Mouse (Mus musculus) gastrocnemius, postnatal 14 days (tissue): ENCODE data around the gene Uba7. TPM values are rescaled to one million over a fixed set of nuclear protein-coding genes. Genes with fewer than 3 reads are reported as not detected.

Source experiments
- DNase-seq: peaks from one replicate; pipeline ENCODE4 v3.0.0; 2021; ENCODE audit warnings: mixed read lengths
- intact Hi-C: fragments of 180-260 bp; cut with DNase I; formaldehyde crosslinking; loops from one replicate; pipeline ENCODE4 v1.15.1; 2025; ENCODE audit warnings: low total_unique reads
- total RNA-seq, 2 experiments: library from RNA; stranded (reverse); gene quantifications; 2 replicates each; pipeline ENCODE4 v1.2.3; 2021

The Uba7 gene
- total RNA-seq, 2 experiments from 2014 or later: 2.6 to 4.0 TPM

GRCm38 (mm10) chr9:107960928-107961327 is 14.4 kb upstream of the Uba7 start:
- DNase-seq: no peak
- intact Hi-C loops: no loop called here

GRCm38 (mm10) chr9:107961351-107961762 is 13.9 kb upstream of the Uba7 start:
- intact Hi-C loops: no loop called here
- no peak for DNase-seq

- intact Hi-C loops: no loop called here
- no peak for DNase-seq
Observed at GRCm38 (mm10) chr9:107961881-107962280, 13.4 kb upstream of the Uba7 start.

- intact Hi-C loops: no loop called here
- no peak for DNase-seq
Observed at GRCm38 (mm10) chr9:107962916-107963315, 12.4 kb upstream of the Uba7 start.

GRCm38 (mm10) chr9:107963700-107964099 is 11.6 kb upstream of the Uba7 start:
- peak; percentile 89 for DNase-seq
- intact Hi-C loops: no loop called here

GRCm38 (mm10) chr9:107964681-107965080 is 10.6 kb upstream of the Uba7 start:
- intact Hi-C loops: loop anchor here (5.0 kb wide), 1 partner anchor 98 kb away; no protein-coding TSS in a partner anchor
- DNase-seq: no peak

- intact Hi-C loops: loop anchor here (5.0 kb wide), 1 partner anchor 96 kb away; no protein-coding TSS in a partner anchor
- no peak for DNase-seq
Observed at GRCm38 (mm10) chr9:107966676-107967075, 8.6 kb upstream of the Uba7 start.

- no peak for DNase-seq
- intact Hi-C loops: loop anchor here (5.0 kb wide), 1 partner anchor 95 kb away; no protein-coding TSS in a partner anchor
Observed at GRCm38 (mm10) chr9:107967437-107967836, 7.9 kb upstream of the Uba7 start.

GRCm38 (mm10) chr9:107968531-107968930 is 6.8 kb upstream of the Uba7 start:
- intact Hi-C loops: loop anchor here (5.0 kb wide), 1 partner anchor 94 kb away; no protein-coding TSS in a partner anchor
- DNase-seq: no peak

GRCm38 (mm10) chr9:107970311-107970710 is 5.0 kb upstream of the Uba7 start:
- intact Hi-C loops: no loop called here
- DNase-seq: no peak

GRCm38 (mm10) chr9:107971690-107972541 is 3.4 kb upstream of the Uba7 start:
- intact Hi-C loops: no loop called here
- DNase-seq: no peak

- intact Hi-C loops: no loop called here
- DNase-seq: no peak
Observed at GRCm38 (mm10) chr9:107974491-107975171, 674 bp upstream of the Uba7 start.

GRCm38 (mm10) chr9:107978815-107979214 is 3.5 kb downstream of the Uba7 start:
- intact Hi-C loops: no loop called here
- no peak for DNase-seq

GRCm38 (mm10) chr9:107981684-107982605 is 6.6 kb downstream of the Uba7 start:
- intact Hi-C loops: no loop called here
- DNase-seq: no peak

- intact Hi-C loops: no loop called here
- peak; percentile 82 for DNase-seq
Observed at GRCm38 (mm10) chr9:107982681-107983346, 7.5 kb downstream of the Uba7 start, which contains the start of gene Gm20661. TSS of gene Gm20661 (plus strand) at chr9:107983058.

- intact Hi-C loops: no loop called here
- DNase-seq: peak; percentile 88
Observed at GRCm38 (mm10) chr9:107983421-107983890, 8.2 kb downstream of the Uba7 start.

GRCm38 (mm10) chr9:107984052-107984753 is 8.9 kb downstream of the Uba7 start:
- intact Hi-C loops: no loop called here
- no peak for DNase-seq

GRCm38 (mm10) chr9:107984754-107985055 is 9.4 kb downstream of the Uba7 start:
- no peak for DNase-seq
- intact Hi-C loops: no loop called here
